Mouse (Mus musculus): ENCODE results near the gene Tiam1.

DNA sequence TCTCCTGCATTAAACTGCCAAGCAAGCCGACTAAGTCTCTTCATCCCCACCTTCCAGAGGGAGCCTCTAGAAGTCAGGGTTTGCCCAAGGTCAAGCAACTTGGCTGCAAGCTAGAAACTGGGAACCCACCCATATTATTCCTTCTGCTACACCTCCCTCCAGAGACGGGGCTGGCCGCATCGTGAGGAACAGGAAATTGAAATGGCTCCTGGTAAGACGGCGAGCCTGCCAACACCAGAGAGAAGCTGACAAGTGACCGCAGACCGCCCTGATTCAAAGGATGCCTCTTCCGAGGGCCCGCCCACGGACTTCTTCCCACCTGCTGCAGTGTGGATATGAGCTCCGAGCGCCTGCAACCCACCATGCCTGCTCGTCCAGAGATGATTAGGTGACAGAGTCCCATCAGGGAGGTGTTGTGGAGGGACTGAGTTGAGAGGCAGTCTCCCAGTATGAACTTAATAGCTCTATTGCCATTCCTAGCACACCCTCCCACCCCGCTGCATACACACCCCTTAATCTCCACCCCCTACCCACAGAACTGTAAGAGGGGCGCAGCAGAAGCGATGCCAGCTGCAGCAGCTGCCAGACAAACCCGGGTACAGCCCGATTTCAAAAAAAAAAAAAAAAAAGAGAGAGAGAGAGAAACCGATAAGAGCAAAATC, 246.6 kb downstream of the Tiam1 start:
- TF ChIP-seq POLR2A (IDR thresholded peaks at IDR 0.05; ENCODE audit: low read depth, low read length) (no peak), CTCF (IDR thresholded peaks at IDR 0.05; ENCODE audit: extremely low read depth, insufficient read length, insufficient replicate concordance, low read depth, low read length) (no peak)

Data from small intestine, adult 2 months (tissue).